Mouse (Mus musculus): Measurements from ENCODE around the gene Epb41l4b.

The Epb41l4b gene

DNA sequence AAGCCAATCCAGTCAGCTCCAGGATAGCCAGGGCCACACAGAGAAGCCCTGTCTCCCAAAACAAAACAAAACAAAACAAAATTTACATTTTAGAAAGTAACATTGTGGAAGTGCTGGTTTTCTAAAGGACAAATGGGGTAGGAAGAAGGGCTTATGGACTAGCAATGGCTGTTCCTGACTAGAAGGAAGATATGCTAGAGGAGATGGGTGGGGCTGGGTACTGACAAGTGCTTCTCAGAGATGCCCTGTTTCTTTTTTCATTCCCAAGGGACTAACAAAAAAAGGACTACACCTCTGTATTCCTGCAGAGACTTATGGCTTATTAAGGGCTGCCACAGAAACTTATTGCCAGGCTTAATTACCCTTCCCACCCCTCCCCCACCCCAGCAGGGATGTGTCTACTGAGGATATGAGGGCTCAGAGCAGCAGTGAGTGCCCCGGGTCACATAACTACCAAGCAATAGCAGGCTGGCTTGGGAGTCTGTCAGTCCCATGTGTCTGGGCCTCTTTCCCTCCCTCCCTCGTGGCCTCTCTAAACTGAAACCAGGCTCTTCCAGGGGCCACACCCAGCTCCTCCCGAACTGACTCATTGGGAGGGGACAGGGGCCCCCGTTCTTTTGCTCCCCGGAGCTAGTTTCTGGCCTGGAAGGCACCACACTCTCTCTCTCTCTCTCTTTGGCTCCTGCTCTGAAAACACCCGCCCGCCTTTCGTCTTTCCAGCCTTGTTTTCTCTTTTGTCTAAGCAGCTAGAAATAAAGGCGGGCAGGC is 10.0 kb upstream of the Epb41l4b start:
- no peak for DNase-seq

DNA sequence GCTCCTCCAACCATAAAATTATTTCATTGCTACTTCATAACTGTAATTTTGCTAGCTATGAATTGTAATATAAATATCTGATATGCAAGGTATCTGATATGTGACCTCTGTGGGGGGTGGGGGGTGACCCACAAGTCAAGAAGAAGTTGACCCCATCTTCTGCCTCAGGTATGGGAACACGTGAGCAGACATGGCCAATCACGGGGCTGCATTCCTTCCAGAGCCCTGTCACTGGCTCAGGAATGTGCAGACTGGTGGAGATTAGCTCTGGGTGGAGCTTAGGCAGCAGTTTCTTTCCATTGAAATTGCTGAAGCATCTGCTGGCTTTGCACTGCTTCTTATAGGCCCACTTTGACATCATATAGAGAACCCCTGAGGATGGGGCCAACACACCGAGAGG is 4.9 kb upstream of the Epb41l4b start:
- DNase-seq, result no peak

DNA sequence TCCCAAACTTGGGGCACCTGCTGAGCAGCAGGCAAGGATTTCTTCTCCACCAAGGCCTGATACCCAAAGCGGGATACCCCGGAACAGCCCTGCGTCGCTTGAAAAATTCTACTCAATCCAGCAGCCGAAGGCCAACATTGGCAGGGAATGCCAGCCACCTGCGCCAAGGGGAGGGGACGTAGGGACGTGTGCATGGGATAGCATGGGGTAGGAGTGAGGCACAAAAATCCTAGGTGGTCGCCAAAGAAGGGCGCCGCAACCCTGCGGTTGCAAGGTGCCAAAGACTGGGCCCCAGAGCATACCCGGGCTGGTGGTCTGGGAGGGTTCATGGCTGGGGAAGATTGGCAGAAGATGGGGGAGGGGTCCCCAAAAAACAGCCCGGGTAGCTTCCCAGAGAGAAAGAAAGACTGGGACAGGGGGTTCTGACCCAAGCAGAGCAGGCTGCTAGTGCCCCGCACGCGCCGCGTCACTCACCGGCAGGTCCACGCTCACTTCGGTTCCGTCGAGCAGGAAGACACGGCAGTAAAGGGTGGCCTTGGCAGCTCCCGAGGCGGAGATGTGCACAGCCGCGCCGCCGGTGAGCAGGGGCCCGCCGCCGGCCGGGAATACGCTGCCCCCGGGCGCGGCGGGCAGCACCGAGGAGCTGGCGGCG is 737 bp downstream of the Epb41l4b start:
- DNase-seq, result peak; percentile 24

DNA sequence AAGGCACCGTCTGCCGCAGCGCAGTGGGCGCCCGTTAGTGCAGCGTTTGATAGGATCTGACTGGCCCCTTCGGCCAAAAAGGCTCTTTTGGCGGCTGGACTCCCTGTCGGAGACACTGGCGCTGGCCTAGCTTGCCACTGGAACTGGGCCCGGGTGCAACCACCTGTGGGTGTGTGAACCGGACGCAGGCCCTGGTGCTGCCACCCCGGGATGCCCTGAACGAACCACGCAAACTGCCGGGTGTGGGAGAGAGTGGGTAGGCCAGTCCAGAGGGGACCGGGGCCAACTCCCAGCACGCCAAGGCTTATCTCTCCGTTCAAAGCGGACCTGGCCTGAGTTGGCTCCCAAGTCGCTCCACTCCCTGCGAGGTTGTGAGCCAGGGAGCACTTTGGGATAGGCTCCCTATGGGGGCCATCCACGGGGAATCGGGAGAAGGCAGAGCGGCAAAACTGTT is 1.3 kb downstream of the Epb41l4b start:
- DNase-seq, result peak; percentile 11

DNA sequence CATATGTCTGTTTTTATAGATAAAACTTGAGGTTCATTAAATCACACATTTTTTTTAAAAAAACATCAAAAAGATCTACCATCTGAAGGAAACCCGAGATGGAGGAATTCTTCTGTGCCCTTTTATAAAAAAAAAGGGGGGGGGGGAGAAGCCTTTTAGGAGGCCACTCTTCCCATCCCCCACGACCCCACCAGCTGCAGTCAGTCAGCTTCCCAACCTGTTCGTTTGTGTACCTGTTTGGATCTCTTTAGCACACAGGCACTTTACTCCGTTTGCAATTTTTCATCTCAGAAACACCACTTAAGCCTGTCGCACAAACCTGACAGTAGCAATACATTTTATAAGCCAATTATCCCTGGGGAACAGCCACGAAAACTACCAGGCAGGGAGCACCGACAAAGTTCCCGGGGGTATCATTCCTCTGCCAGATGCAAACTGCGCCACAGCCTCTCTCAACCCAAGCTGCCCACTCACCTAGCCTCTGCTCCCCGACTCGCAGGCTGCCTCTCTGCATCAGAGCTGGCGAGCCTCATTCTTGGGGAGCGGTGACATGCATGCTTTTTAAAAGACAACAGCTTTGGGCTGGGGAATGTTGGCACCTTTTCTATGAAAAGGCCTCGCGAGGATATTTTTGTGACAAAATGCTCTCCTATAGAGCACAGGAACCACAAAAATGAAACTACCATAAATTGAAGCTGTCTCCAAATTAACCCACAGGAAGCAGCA is 2.1 kb downstream of the Epb41l4b start:
- DNase-seq, result no peak

DNA sequence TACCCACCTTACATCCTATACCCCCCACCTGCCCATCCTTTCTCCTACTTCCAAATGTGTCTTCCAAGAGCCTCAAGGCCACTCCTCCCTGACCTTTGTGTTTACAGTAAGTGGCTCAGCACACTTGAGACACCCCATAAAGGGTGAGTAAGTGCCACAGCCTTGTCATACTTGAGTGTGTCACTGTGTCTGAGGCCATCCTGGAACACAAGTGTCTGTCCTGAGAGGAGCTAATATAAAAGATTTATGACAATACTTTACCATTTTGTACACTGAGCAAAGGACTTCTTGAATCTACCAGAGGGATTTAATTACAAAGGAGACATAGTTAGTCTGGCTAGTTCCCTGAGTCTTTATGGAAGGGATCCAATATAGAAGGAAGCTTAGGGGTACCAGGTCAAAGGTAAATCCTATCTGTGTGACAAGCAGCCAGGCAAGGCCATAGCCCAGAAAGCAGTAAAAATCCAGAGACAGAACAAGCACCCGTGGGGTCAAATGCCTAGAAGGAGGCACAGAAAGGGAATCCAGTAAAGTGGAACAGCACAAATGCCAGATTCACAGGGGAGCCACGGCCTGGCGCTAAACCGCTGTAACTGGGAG is 2.9 kb downstream of the Epb41l4b start:
- no peak for DNase-seq

DNA sequence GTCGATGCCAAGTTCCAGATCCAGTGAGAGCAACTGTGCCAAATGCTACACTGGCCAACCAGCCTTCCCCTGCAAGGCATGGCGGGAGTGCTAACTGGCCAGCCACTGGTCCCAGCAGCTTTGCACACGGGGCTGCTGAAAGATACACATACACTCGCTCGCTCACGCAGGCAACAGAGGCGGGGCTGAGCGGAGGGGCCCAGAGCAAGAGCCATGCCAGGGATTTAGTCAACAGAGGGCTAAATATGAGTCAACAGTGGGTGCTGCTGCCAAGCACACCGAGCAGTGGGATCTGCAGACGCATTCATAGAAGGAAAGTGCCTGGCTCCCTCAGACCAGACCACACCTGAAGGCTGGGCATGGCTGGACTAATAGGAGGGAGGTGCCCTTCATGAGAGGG is 3.8 kb downstream of the Epb41l4b start:
- DNase-seq, result no peak

DNA sequence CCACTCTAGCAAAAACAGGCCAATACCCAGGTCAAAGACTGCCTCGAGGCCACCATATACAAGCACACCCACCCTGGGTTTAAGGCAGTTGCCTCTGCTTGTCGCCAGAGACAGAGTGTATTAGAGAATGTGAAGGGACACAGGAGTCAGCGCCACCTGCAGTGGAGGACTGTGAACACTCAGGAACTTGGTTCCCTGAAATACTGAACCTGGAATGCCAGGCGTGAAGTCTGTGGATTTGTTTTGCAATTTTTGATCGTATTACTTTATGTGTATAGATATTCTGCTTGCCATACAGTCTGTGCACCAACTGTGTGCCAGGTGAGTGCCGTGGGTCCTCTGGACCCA is 5.2 kb downstream of the Epb41l4b start:
- DNase-seq, result no peak

DNA sequence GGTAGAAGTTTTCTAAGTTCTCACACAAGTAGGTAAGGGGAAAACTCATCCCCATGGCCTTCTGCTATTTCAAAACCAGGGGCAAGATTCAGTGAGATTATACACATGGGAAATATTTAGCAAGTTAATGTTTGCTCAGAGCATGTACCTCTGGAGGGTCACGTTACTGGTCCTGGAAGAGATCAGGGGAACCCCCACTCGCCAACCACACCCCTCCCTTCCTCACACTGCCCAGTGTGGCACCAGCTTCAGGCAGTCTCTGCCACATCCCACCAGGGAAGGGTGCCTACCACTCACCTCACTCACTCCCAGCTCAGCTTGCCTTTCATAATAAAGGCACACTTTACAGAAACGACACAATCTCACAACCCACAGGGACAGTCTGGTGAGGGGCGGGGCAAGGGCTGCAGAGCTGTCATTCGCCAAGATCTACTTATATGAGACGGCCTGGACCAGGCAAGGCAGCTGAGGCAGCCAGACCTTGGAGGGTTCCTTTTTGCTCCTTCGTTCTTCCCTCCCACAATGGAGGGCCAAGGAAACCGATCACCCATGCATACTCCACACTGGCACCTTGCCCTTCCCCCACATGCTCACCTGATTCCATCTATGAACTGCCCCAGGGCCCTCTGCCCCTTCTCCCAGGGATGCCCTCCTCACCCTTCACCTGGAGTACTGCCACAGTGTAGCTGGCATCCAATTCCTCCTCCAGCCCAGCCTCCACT is 5.7 kb downstream of the Epb41l4b start:
- no peak for DNase-seq

DNA sequence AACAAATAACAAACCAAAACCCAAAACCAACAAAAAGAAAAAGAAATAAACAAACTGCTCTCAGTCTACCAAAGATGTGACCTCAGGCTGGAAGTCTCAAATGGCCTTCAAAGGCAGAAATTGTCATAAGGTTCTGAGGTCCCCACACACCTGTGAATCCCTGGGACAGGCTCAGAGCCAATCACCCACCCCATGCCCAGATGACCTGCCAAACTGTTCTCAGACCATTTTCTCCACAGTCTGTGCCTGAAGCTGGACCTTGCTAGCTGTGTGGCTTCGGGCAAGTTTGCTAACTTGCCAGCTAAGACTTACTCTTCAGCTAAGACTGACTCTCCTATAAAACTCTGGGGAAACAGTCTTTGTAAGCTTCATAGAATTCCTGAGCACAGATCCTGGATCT is 7.8 kb downstream of the Epb41l4b start:
- no peak for DNase-seq

DNA sequence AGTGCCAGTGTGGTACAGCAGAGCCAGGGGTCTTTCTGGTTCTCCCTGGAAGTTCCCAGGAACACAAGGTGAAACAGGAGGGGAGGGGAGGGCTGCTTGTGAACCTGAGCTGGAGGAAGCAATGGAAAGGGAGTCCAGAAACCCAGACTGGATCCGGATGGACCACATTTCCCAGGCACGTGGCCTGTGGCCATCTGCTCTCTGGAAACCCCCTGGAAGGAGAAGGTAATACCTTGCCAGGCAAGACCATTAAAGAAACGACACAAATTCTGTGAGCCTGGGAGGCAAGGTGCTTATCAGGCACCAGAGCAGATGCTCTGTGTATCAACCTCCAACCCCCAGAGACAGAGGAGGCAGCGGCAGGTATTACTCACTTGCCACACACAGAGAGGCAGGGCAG is 8.7 kb downstream of the Epb41l4b start:
- no peak for DNase-seq

DNA sequence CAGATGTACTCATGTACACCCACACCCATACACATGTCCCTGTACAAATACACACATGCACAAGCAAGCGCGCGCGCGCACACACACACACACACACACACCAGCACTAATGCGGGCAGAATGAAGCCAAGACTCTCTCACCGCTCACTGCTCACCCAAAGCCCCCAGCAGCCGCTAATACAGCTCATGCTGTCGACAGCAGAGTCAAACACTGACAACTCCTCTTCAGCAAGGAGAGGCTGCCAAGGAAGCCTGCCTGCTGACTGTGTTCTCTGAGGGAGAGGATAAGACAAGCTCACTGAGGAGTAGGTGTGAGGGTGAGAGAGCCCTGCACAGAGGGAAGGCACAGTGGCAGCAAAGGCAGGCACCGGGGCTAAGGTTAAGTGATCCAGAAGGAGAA is 11.4 kb downstream of the Epb41l4b start:
- DNase-seq, result no peak

DNA sequence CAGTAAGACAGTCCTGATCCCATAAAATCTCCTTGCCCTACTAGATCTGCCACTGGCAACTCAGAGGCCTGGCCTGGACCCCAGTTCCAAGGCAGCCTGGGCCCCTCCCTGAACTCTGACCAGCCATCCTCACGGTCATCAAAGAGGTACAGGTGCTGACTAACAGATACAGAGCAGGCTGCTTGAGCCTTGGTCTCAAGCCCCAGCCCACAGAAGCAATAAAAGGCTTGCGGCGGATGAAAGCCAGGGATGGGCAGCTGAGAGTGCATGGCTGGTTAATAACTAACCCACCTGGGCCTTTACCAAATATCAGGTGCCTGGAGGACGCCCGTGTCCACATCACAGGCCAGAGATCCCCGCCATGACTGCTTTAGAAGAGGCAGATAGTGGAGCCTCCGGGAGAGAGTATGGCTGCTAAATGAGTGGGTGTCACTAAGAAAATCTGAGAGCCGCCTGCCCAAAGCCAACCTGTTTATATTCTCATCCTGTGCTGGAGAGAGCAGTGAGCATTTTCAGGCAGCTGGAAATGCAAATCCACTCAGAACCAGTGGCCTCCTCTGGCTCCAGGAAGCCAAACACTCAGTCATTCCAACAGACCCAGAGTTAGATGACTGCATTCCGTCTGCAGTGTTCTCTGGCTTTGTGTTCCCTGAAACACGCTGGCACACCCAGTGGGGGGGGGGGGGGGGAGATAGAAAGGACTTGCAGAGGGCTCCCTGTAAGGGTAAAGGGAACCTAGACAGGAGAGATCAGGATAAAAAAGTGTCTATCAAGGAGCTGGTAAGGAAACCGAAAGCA is 13.3 kb downstream of the Epb41l4b start:
- no peak for DNase-seq

DNA sequence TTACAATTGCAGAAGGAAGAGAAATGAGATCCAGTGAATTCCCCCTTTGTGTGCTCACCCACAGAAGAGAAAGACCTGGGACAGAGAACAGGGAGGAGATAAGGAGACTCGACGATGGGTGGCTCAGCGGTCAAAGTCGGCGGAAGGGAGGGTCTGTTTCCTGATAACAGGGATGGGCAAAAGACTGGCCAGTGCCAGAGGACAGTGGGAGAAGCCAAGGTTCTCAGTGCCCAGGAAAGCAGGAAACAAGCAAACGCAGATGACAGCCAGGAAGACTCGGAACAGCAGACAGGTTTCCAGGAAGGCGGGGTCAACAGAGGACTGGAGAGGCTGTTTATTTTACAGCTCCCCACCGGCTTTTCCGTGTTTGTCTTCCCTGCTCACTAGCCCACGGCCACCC is 20.2 kb downstream of the Epb41l4b start:
- no peak for DNase-seq

DNA sequence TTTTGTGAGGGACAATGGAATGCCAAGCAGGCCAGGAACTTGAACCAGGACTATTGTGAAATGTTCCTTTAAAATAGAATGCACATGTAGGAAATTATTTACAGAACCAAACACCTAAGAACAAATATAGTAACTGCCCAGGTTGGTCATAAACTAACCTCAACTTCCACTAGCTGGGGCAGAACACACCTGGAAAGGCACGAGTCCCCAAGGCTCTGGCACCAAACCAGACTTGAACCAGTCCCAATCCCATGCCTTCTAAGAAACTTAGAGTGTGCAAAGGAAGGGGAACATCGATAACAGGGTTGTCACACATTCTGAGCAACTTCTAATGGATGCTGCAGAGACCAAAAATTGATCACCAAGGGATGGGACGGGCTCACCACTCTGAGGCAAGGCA is 21.1 kb downstream of the Epb41l4b start:
- DNase-seq, result no peak

DNA sequence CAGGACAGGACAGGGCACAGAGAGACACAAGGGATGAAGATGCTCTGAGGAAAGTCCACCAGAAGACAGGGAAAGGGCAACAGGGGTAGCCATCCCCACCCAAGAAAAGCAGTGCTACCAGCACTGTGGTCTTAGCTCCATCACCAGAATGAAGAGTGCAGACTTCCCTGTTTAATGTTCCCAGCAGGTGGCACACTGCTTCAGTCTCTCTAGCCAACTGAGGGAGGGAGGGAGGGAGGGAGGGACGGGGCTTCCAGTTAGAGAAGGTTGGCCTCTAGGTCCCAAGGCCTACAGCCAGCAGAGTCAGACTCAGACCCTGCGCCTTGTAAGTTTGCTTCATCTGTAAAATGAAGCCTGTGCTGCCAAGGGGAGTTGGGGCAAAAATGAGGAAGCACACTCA is 22.7 kb downstream of the Epb41l4b start:
- no peak for DNase-seq

DNA sequence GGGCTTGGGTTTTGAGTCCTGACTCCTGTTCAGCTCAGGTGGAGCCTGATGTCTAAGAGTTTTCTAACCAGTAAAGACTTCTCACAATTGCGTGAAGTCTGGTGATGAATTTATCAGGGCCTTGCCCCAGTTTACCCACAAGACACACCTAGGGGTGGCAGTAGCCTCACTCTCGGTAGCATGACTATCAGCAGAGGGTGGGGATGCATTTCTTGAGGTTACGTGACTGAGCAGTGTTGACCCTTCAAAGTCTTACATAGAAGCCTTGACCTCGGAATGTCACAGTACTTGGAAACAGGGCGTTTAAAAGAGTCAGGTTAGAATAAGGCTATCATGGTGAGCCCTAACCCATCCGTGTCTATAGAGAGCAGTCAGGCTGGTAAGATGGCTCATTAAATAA is 23.3 kb downstream of the Epb41l4b start:
- DNase-seq, result no peak

DNA sequence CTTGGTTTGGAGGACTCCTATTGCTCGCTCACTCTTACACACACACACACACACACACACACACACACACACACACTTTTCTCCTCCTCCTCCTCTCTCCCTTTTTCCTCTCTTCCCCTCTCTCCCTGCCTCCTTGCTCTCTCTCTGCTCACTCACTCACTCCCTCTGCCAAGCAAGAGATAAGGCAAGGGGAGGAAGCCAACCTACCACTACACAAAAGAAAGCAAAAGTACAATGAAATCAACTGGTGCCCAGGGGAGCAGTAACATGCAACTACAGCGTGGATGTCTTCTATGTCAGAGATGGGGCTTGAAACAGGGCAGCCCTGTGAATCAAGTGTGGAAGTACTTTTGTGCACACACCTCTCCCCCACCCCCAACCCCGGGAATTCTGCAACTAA is 24.4 kb downstream of the Epb41l4b start:
- no peak for DNase-seq

DNA sequence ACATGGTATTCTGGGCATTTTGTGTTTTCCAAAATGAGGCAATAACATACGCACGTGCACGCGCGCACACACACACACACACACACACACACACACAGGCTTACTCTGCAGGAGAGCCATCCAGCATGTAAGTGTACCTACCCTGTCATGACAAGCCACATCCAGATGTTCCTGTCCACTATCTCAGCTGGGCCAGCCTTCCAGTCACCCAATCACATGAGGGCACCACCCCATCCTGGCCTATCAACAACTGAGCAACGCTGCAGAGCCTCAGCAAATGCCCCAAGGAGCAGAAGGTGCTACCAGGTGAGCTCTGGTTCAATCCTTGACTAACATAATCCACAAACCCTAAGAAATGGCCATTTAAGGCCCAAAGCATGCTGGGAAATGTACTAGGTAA is 27.0 kb downstream of the Epb41l4b start:
- DNase-seq, result no peak

DNA sequence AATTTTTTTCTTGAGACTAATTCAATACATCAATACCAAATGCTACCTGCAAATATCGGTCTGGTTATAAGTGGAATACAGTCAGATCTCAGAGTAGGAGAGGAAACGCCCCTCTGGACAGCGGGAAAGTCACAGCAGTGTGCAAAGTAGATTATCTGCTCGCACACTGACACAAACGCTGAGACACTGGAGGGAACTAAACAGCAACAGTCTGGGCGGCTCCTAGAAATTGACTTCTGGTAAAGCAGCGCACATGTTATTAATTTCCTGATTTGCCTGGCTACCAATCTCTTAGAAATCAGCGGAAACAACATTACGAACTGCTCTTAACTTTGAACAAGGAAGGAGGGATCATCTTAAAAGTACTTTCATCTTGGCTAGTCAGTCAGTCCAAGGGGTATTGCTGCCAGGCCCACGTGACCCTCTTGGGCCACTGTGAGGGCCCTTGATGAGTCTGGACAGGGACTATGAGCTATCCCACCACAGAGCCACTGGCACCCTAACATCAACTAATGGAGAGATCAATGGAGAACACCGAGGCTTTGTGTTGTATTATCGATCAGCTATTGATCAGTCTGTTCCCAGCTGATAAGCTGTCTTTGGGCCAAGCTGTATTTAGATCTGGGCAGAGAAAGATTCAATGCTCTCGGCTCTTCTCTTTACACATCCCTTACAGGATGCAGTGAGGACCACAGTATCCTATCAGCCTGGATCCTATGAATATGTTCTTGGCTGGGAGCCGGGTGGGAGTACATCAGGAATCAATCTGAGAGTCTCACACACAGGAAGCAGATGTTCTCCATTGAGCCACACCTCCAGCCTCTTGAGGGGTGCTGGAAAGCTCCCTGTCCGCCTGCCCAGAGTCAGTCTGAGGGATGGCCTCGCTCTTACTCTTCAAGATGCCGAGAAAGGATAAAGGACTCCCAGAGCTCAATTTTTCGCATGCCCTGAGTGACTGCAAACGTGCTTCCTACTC is 28.3 kb downstream of the Epb41l4b start:
- DNase-seq, result no peak
